Mouse (Mus musculus) CD4-positive helper T cell, adult 2 months (primary cell): ENCODE data around the gene Kcnn4.

Experiments used
- DNase-seq: peaks from one replicate; pipeline ENCODE4 v3.0.0-alpha.2; 2012; ENCODE audit warnings: low read depth, missing footprints, low spot score

Kcnn4 gene

DNA sequence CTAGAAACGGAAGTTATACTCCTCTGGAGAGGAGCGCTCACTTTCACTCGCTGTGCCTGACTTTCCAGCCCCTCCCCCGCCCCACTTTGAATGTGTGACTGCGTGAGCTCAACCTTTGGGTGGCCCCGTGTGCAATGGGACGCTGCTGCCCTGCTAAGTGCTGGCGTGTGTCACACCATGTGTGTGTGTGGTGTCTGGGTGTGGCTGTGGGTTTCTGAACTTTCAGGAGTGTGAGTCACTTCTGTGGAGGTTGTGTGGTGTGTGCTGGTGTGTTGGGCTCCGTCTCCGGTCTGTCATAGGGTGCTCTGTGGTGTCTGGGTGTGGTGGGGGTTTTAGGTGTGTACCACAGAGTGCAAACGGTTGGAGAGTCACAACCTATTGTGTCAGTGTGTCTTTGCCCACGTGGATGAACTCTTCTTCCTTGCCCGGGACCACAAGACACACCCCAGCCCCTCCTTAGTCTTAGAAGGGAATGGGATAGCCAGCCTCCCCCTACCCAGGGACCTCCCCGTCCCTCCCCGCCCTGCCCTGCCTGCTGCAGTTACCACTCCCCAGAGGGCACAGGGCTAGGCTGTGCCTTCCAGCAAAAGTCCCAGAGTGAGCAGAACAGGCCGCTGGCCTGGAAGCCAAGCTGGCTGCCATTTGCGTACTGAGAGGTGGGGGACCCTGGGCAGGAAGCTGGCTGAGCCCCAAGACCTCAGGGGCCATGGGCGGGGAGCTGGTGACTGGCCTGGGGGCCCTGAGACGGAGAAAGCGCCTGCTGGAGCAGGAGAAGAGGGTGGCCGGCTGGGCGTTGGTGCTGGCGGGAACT lies at the start of gene Kcnn4:
Gene Kcnn4, plus strand, starts transcription at position 533 of the 811 bp plus-strand sequence.
- DNase-seq, result peak; percentile 96

DNA sequence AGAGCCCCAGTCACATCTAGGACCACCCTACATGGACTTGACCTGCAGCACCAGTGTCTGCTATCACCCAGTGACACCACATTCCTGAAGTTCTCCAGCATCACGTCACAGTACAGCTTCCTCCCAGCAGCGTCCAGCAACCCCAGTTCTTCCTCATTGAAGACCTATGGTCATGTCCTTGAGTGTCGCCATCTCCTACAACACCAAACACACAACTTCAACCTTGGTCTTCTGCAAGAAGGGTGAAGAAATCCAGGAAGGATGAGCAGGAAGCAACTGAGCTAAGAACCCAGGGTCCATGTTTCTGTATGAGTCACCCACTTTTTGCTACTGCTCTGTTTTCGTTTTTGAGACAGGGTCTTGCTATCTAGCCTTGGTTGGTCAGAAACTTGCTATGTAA lies 47.5 kb upstream of the Kcnn4 start:
- DNase-seq, result no peak

DNA sequence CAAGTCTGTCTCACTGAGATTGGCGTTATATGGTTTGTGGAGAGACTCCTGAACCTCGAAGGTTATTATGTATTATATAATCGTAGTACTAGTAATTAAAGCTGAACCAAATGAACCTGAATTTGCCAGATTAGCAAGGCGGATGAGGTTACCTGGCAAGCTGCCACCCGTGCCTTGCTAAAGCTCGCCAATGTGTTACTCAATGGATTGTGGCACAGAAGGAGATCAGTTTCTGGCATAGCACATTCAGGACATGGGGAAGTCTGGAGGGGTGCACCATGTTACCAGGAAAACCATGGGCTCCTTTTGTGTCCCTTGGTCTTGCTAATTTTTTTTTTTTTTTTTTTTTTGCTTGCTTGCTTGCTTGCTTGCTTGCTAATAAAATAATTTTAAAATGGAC lies 44.9 kb upstream of the Kcnn4 start:
- no peak for DNase-seq

DNA sequence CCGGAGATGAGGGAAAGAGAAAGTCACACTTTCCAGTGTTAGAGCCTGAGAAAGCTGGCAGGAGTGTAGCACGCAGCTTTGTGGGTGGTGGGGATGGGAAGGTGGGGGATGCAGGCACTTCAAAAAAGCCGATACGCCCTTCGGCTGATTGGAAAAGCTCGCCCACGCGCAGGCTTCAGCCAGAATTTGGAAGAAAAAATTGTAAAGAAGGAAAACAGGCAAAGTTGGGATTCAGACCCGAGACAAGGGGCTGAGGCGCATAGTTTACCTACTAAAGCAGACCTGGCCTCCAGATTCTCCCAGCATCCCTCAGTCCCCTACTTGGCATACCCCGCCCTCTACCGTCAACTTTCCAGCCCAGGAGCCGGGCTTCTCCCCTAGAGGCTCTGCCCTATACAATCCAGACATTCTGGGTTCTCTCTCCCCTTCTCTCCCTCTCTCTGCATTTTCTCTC lies 44.4 kb upstream of the Kcnn4 start:
- DNase-seq, result no peak

DNA sequence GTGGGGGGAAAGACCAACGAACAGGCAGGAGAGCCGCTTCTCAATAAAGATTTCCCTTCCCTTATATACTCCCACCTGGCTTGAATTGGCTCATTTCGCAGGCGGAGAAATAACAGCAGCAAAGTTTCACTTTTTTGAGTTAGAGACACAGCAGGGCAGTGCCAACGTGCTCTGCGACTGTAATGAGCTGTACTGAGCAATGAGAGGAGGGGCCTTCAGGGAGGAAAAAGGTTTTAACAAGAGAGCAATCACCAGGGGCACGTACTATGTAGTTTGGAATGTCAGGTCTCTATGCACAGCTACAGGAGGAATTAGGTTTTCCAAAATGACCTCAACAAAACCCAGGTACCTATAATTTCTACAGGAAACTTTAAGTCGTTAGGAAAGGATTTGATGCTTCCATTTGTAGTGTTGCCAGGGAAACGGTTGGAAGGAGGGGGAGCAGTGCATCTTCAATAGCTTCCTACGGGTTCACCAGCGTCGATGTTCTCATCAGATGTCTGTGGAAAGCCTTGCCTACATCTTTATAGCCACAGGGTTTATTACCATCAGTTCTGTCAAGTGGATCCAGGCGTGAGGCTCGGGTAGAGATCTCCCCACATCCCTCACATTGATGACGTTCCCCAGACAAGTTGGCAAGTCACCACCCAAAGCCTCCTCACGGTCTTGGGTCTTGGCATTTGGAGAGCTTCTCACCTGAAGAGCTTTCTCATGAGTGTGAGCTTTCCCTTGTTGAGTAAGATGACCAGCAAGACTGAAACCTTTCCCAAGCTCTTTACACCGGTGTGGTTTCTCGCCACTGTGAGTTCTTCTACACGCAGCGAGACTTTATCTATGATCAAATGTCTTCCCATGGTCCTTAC lies 43.6 kb upstream of the Kcnn4 start:
- DNase-seq, result no peak

DNA sequence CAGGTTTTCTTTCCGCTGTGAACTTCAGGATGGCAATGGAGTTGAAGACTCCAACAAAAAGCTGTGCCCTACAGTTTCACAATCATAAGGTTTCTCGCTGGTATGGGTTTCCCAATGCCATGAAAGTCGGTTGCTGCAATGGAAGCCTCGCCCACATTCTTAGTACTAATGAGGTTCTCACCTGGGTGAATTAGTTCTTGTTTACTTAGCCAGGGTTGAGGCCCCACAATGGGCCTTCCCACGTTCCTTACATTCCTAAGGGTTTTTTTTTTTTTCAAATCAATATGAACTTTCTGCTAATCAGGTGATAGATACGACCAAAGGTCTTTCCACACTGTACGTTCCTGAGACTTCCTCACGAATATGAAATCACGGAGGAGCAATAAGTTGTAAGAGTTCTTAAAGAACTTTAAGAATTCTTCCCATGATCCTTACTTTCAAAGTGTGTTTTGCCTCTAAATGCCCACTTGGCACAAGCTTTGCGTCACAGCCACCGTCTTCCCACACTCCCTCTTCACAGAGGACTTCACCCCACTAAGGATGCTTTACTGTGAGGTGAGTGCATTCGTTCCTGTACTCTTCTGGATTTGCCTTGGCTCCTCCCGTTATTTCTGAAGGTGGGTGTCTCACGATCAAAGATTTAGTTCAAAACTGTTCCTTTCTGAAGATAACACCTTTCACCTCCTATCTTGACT lies 42.6 kb upstream of the Kcnn4 start:
- no peak for DNase-seq

DNA sequence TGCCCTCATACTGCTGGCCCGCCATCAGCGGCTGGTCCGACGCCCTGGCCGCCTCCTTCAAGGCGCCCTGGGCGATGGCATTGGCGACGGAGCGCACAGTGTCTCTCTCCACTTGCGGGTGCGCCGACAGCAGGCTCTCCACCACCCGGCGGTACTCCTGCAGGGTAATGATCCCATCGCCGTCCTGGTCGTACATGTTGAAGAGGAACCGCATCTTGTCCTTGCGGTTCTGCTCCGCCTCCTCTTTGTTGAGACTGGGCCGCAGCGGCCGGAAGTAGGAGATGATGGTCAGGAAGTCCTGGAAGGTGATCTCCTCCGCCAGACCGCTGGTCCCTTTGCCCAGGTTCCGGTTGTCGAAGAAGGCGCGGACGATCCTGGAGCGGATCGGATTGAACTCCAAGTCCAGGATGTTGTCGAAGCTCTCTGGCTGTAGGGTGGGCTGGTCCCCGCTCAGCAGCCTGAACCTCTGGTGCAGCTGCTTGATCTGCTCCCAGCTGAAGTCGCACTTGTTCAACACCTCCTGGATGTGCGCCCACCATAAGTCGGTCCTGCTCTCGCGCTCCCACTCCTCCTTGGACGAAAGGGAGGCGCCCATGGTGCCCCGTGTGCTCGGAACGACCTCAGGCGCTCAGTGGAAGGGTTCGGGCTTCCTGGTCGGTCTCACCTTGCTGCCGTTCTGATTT lies 36.6 kb upstream of the Kcnn4 start, which contains the start of gene Tescl:
Gene Tescl, minus strand, starts transcription at position 633 of the 683 bp plus-strand sequence.
- DNase-seq, result no peak

DNA sequence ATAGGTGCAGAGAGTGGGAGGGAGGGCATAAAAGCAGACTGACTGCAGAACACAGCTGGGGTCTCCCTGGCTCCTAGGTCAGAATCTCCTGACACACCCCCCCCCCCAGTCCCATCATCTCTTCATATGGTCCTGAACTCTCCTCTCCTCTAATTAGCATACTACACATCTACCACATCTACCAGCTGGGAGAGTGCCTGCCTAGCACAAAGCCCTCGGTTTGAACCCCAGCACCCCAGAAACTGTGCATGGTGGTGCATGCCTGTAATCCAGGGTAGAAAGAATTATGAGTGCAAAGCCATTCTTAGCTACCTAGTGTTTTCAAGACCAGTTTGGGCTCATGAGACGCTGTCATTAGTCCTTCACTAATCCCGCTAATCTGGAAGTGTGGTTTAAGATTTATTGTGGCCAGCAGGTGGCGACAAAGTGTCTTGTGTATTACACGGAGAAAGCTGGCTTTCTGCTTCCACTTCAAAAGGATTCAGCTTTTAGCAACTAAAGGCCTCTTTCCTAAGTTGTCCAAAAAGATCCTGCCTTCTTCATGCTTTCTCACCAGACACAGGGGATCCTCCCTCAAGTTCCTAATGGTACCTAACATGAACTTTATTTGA lies 34.3 kb upstream of the Kcnn4 start:
- peak; percentile 78 for DNase-seq

DNA sequence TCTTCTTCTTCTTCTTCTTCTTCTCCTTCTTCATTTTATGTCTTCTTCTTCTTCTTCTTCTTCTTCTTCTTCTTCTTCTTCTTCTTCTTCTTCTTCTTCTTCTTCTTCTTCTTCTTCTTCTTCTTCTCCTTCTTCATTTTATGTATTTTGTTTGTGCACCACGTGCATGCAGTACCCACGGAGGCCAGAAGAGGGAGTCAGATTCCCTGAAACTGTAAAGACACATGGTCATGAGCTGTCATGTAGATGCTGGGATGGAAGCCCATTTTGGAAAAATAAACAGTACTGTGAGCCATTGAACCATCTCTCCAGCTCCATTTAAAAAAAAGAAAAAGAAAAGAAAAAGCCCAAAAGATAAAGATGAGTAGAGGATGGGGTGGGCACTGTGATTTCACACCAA lies 31.8 kb upstream of the Kcnn4 start:
- no peak for DNase-seq

DNA sequence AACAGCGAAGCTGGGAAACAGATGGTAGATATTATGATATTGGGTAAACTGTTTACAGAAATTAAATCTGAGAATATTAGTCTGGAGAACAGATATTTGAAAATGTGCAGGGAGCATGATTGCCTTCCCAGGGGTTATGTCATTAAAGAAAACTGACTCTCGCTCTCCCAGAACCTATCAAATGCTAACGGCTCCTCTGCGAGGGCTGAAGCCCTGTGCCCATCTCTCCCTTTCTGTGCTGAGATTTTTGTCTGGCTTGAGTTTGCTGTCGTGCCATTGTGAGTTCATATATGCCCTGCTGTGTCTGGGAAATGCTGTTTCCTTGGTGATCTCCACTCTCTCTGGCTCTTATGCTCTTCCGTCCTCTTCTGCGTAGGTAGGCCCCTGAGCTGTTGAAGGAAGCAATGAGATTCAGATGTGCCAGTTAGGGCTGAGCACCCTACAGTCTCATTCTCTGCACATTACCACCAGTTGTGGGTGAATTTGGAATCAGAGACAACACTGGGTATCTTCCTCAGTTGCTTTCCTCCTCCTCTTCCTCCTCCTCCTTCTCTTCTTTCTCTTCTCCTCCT lies 26.3 kb upstream of the Kcnn4 start:
- DNase-seq, result no peak

DNA sequence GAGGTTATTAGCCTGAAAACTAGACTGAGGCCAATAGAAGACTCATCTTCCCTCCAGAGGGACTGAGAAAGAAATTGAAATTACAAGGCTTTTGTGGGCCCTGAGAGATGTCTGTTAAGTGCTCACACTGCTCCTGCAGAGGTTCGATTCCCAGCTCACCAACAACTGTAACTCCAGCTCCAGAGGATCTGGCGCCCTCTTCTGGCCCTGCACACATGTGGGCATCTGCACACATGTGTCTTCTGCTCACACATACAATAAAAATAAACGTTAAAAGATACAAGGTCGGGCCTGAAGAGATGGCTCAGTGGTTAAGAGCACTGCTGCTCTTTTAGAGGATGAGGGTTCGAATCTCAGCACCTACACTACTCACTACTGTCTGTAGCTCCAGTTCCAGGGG lies 23.6 kb upstream of the Kcnn4 start:
- no peak for DNase-seq

DNA sequence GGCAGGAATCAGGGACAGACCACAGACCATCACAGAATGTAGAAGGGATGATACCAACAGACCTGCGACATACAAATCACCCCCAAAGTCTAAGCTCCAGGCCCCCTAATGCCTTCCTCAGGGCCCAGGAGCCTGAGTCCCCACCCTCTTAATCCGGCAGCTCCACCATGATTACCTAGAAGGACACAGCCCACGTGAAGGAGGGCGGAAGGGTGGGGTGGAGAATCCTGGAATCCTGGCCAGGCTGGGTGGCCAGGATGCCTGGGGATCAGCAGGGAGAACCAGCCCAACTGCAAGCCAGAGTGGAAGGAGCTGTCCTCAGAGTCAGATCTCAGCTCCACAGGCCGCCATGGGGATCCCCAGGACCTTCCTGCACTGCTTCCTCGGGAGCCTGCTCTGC lies 21.2 kb upstream of the Kcnn4 start, which contains the start of gene Lypd5:
Gene Lypd5, plus strand, starts transcription at position 301 of the 400 bp plus-strand sequence.
- no peak for DNase-seq

DNA sequence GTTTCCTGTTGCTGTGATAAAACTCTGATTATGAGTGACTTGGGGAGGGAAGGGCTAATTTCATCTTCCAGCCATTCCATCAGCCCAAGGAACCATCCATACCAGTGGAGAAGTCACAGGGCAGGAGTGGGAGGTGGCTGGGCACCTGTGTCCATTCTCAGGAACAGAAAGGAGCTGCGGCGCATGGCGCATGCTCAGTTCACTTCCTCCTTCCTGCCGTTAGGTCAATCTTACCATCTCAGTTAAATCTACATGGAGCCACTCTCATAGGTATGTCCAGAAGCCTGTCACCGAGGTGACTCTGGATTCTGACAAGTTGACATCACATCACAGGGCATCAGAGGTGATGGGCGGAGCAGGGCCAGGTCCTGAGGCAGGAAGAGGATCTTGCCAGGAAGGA lies 14.4 kb upstream of the Kcnn4 start:
- no peak for DNase-seq

DNA sequence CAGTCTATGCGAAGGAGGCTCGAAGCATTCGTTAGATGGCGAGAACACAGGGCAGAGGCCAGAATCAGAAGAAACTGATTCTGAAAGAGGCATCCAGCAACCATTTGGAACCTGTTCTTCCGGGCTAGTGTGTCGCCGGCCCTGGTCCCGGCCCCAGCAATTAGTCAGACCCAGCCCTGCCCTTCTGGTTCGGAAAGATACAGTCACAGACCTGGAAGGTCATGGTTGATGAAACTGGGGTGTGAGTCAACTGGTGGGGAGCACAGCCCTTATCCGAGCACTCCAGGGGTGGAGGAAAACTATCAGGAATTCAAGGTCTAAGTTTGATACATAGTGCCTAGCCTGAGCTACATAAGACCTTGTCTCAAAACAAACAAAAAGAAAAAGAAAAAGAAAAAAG lies 14.0 kb upstream of the Kcnn4 start:
- DNase-seq, result no peak

DNA sequence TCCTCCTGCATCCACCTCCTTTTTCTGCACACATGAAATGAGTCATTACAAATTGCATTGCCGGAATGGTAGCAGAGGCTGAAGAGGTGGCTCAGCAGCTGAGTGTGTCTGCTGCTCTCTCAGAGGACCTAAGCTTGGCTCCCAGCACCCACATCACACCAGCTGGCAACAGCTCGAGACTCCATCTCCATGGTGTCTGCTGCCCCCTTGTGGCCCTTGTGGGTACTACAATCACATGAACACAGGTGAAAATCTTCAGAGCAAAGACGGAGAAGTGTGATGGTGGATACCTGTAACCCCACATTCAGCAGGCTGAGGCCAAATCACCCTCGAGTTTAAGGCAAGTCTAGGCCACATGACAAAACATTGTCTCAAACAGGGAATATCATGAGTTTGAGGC lies 12.2 kb upstream of the Kcnn4 start:
- DNase-seq, result peak; percentile 20

DNA sequence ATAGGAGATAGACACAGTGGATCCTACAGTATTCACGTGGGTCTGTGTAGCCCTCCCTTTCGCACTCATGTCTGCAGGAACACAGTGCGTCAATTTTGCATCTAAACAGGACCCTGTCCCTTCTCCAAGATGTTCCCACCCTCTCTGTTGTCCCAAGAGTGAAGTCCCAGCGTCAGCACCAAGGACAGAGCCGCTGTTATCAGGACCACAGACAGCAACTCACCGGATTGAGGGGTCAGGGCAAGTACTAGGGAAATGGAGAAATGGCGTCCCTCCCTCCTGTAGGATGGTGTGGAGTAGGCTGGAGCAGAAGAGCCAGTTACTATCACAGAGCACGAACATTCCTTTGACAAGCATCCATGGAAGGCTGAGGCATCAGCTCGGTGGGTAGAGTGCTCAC lies 10.8 kb upstream of the Kcnn4 start:
- DNase-seq, result no peak

DNA sequence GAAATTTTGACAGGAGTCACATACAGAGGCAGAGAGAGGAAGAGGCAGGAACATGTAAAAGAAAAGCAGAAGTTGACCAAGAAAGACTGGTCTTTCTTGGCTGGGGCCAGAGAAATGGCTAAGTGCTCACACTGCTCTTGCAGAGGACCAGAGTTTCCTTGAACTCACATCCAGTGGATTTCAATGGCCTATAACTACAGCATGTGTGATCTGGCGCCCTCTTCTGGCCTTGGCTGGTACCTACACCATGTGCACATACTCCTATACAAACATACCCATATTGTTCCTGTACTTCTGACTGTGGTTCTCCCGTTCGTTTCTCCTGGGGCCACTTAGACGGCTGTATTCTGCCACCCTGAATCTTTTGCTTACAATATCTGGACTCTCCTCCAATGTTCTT lies 9.1 kb upstream of the Kcnn4 start:
- peak; percentile 22 for DNase-seq

DNA sequence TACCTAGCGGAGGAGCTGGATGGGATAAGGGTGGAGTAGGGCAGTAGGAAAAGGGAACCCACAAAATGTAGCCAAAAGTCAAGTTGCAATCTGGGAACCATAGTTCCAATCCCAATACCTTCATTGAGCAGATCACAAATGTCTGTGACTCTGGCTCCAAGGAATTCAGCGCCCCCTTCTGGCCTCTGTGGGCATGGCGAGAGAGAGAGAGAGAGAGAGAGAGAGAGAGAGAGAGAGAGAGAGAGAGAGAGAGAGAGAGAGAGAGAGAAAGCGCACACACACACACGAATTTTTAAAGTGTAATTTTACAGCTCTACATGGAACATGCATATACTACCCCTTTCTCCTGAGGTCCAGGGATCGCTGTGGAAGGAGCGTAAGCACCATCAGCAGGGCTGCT lies 6.8 kb upstream of the Kcnn4 start:
- DNase-seq, result peak; percentile 70

DNA sequence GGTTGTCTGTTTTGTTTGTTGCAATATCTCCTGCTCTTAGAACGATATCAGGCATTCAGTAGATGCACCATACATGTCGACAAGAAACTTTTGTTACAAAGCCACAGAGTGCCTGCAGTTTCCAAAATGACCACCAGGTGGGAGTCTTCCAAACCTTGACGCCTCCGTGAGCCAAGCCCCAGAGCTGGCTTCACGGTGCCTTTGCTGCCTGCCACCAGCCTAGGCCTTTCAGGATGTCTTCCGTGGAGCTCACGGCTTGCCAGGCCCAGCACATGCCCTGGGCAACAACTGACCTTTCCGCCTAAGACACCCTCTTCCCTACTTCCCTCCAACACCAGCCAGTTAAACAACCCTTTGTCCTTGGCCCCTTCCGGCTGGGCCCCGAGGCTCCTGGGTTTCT lies 5.2 kb upstream of the Kcnn4 start:
- peak; percentile 90 for DNase-seq

DNA sequence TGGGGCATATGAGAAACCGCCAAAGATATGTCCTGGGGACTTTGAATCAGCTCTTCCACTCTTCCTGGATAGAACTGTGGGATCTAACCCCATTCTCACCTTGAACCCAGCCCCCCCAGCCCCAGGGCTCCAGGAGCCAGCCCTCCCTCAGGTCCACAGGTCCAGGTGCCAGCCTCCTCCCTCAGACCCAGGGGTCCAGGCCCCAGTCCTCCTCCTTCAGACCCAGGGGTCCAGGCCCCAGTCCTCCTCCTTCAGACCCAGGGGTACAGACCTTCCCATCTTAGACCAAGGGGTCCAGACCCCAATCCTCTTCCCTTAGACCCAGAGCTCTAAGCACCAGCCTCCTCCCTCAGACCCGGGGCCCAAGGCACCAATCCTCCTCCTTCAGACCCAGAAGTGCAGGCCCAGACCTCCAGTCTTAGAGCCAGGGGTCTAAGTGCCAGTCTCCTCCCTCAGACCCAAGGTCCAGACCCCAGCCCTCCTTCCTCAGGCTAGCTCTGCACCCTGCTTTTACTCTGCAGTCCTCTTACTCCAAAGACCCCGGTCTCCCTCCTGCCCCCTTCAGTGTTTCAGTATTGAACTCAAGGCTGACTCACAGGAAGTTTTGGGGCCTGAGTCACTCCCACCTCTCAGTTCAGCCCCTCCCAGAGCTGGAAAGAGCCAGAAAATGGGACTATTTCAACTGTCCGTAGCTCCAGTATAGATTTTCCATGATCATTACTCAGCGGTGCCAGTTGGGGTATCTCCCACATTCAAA lies 4.6 kb upstream of the Kcnn4 start:
- DNase-seq, result no peak
